Mouse (Mus musculus): ENCODE measurements around the gene Htr6. TPM values are rescaled to one million over a fixed set of nuclear protein-coding genes. Genes with fewer than 3 reads are reported as not detected.

Htr6 gene
- polyA plus RNA-seq, 2 experiments, result not detected

DNA sequence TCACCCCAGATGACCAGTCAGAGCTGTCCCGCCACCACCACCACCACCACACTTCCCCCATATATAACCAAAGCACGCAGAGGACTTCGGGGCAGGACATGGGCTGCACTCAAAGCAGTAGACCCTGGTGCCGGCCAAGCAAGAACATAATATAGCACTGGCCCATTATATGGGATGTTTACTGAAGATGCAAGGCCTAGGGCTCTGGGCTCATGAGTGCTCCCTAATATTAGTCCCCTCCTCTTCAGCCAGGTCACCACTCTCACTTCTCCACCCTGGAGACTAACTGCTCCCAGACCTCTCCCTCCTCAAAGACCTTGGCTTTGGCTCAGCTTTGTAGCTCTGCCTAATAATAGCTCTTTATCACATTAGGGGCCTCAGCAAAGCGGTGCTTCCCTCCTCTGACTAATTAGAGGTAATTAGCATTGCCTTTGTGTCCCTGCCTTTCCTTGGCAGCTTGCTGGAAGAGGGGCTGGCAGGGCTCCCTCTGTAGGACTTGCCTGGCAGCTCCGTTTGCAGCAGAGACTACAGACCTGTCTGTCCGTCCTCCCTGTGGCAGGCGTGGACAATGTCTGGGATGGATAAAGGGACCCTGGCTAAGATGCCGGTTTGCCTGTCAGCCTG lies 21.0 kb downstream of the Htr6 start:
- no peaks in the 10 kb centered on the region for H3K4me1 ChIP-seq (replicated peaks; ENCODE audit: control insufficient read depth in 2 of 2, insufficient read depth in 2 of 2, low read length in 1 of 2)
- no peak overlapping the region for H3K27ac ChIP-seq
- DNase-seq (ENCODE audit: low read depth in 3 of 3, low spot score in 3 of 3) (no peak), ATAC-seq (ENCODE audit: insufficient read depth) (no peak)
- H3K9ac ChIP-seq (replicated peaks), result no peak overlapping the region
- TF ChIP-seq CTCF (IDR thresholded peaks at IDR 0.05; ENCODE audit: low read depth) (no peak), EP300 (IDR thresholded peaks at IDR 0.05; ENCODE audit: low read depth) (no peak)
- no peak overlapping the region for H3K4me3 ChIP-seq (ENCODE audit: insufficient read depth in 1 of 2, low read depth in 2 of 2, low read length in 2 of 2)
- no peaks in the 10 kb centered on the region for H3K36me3 ChIP-seq (replicated peaks; ENCODE audit: control insufficient read depth, insufficient read depth, low read depth)
- no peaks in the 10 kb centered on the region for H3K27me3 ChIP-seq (ENCODE audit: control insufficient read depth, insufficient read depth, low read length)
- no peaks in the 10 kb centered on the region for H3K9me3 ChIP-seq (ENCODE audit: control insufficient read depth, low read length)
- H3K4me2 ChIP-seq (ENCODE audit: low read depth), result no peak overlapping the region
- WGBS (ENCODE audit: insufficient replicate concordance), result 43% methylated on average over 9 of the region's 9 CpGs

GRCm38 (mm10) chr4:139053391-139053790 lies 22.0 kb downstream of the Htr6 start:
- Histone ChIP-seq H3K9me3 (ENCODE audit: control insufficient read depth, low read length) (no peaks in the 10 kb centered on the region), H3K4me1 (replicated peaks; ENCODE audit: control insufficient read depth in 2 of 2, insufficient read depth in 2 of 2, low read length in 1 of 2) (no peaks in the 10 kb centered on the region), H3K4me2 (ENCODE audit: low read depth) (no peak overlapping the region), H3K4me3 (ENCODE audit: insufficient read depth in 1 of 2, low read depth in 2 of 2, low read length in 2 of 2) (no peak overlapping the region), H3K27me3 (ENCODE audit: control insufficient read depth, insufficient read depth, low read length) (no peaks in the 10 kb centered on the region), H3K36me3 (replicated peaks; ENCODE audit: control insufficient read depth, insufficient read depth, low read depth) (no peaks in the 10 kb centered on the region), H3K27ac (no peak overlapping the region), H3K9ac (replicated peaks) (no peak overlapping the region)
- ATAC-seq (ENCODE audit: insufficient read depth), result no peak
- 68% methylated on average over 5 of the region's 5 CpGs for WGBS (ENCODE audit: insufficient replicate concordance)
- TF ChIP-seq CTCF (IDR thresholded peaks at IDR 0.05; ENCODE audit: low read depth) (no peak), EP300 (IDR thresholded peaks at IDR 0.05; ENCODE audit: low read depth) (no peak)
- DNase-seq (ENCODE audit: low read depth in 3 of 3, low spot score in 3 of 3), result no peak

DNA sequence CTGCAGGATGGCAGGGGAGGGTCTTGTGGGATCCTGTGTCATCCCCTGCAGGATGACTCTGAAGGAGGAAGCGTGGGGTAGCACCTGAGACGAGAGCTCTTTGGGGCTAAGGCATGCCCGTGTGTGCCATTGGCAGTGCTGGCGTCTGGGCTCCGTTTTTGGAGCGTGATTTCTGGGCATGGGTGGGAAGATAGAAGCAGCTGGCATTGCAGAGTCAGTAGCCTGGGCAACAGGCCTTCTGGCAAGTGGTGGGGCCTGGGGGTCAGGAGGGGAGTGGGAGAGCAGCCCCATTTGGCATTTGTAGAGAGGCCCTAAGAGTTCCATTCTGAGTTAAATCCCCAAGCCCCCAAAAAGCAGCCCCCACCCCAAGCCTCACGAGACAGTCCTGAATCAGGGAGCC lies 22.6 kb downstream of the Htr6 start:
- 62% methylated on average over 7 of the region's 7 CpGs for WGBS (ENCODE audit: insufficient replicate concordance)
- no peak overlapping the region for H3K4me3 ChIP-seq (ENCODE audit: insufficient read depth in 1 of 2, low read depth in 2 of 2, low read length in 2 of 2)
- H3K27me3 ChIP-seq (ENCODE audit: control insufficient read depth, insufficient read depth, low read length), result no peaks in the 10 kb centered on the region
- H3K36me3 ChIP-seq (replicated peaks; ENCODE audit: control insufficient read depth, insufficient read depth, low read depth), result no peaks in the 10 kb centered on the region
- no peak overlapping the region for H3K9ac ChIP-seq (replicated peaks)
- no peaks in the 10 kb centered on the region for H3K4me1 ChIP-seq (replicated peaks; ENCODE audit: control insufficient read depth in 2 of 2, insufficient read depth in 2 of 2, low read length in 1 of 2)
- TF ChIP-seq CTCF (IDR thresholded peaks at IDR 0.05; ENCODE audit: low read depth) (no peak), EP300 (IDR thresholded peaks at IDR 0.05; ENCODE audit: low read depth) (no peak)
- ATAC-seq (ENCODE audit: insufficient read depth) (no peak), DNase-seq (ENCODE audit: low read depth in 3 of 3, low spot score in 3 of 3) (no peak)
- no peak overlapping the region for H3K27ac ChIP-seq
- H3K4me2 ChIP-seq (ENCODE audit: low read depth), result no peak overlapping the region
- H3K9me3 ChIP-seq (ENCODE audit: control insufficient read depth, low read length), result no peaks in the 10 kb centered on the region

GRCm38 (mm10) chr4:139048518-139048917 lies 26.9 kb downstream of the Htr6 start:
- TF ChIP-seq EP300 (IDR thresholded peaks at IDR 0.05; ENCODE audit: low read depth) (no peak), CTCF (IDR thresholded peaks at IDR 0.05; ENCODE audit: low read depth) (no peak)
- H3K27me3 ChIP-seq (ENCODE audit: control insufficient read depth, insufficient read depth, low read length), result no peaks in the 10 kb centered on the region
- WGBS (ENCODE audit: insufficient replicate concordance), result 70% methylated on average over 6 of the region's 6 CpGs
- H3K9ac ChIP-seq (replicated peaks), result no peak overlapping the region
- no peak overlapping the region for H3K4me3 ChIP-seq (ENCODE audit: insufficient read depth in 1 of 2, low read depth in 2 of 2, low read length in 2 of 2)
- H3K4me1 ChIP-seq (replicated peaks; ENCODE audit: control insufficient read depth in 2 of 2, insufficient read depth in 2 of 2, low read length in 1 of 2), result no peaks in the 10 kb centered on the region
- H3K9me3 ChIP-seq (ENCODE audit: control insufficient read depth, low read length), result no peaks in the 10 kb centered on the region
- H3K27ac ChIP-seq, result no peak overlapping the region
- H3K4me2 ChIP-seq (ENCODE audit: low read depth), result no peak overlapping the region
- ATAC-seq (ENCODE audit: insufficient read depth), result no peak
- no peak for DNase-seq (ENCODE audit: low read depth in 3 of 3, low spot score in 3 of 3)
- no peaks in the 10 kb centered on the region for H3K36me3 ChIP-seq (replicated peaks; ENCODE audit: control insufficient read depth, insufficient read depth, low read depth)

DNA sequence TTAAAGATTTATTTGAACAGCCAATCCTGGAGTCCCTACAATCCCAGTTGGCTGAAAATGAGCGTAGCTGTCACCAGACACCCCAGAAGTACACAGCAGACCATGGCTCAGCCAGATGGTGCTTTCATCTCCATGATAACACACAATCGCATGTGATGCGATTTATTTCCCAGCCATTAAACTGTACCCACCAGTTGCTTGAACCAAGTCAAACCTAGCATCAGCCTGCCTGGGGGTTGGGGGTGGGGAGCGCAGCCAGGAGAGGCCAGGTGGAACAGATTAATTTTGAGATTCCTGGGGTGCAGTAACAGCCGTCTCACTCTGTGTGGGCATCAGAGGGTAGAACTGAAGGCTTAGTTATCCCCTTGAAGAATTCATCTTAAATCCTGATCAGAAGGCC lies 29.0 kb downstream of the Htr6 start:
- Histone ChIP-seq H3K36me3 (replicated peaks; ENCODE audit: control insufficient read depth, insufficient read depth, low read depth) (no peaks in the 10 kb centered on the region), H3K4me2 (ENCODE audit: low read depth) (no peak overlapping the region), H3K27me3 (ENCODE audit: control insufficient read depth, insufficient read depth, low read length) (no peaks in the 10 kb centered on the region), H3K4me3 (ENCODE audit: insufficient read depth in 1 of 2, low read depth in 2 of 2, low read length in 2 of 2) (no peak overlapping the region), H3K27ac (no peak overlapping the region), H3K9ac (replicated peaks) (no peak overlapping the region), H3K4me1 (replicated peaks; ENCODE audit: control insufficient read depth in 2 of 2, insufficient read depth in 2 of 2, low read length in 1 of 2) (no peaks in the 10 kb centered on the region), H3K9me3 (ENCODE audit: control insufficient read depth, low read length) (no peaks in the 10 kb centered on the region)
- 70% methylated on average over 5 of the region's 5 CpGs for WGBS (ENCODE audit: insufficient replicate concordance)
- no peak for DNase-seq (ENCODE audit: low read depth in 3 of 3, low spot score in 3 of 3)
- ATAC-seq (ENCODE audit: insufficient read depth), result no peak
- TF ChIP-seq CTCF (IDR thresholded peaks at IDR 0.05; ENCODE audit: low read depth) (no peak), EP300 (IDR thresholded peaks at IDR 0.05; ENCODE audit: low read depth) (no peak)
